Mouse (Mus musculus): ENCODE data around the gene Shisa5. TPM values are rescaled to one million over a fixed set of nuclear protein-coding genes. Genes with fewer than 3 reads are reported as not detected.

Shisa5 gene
- polyA plus RNA-seq, 1 experiment from 2014 or later: 87.1 TPM

DNA sequence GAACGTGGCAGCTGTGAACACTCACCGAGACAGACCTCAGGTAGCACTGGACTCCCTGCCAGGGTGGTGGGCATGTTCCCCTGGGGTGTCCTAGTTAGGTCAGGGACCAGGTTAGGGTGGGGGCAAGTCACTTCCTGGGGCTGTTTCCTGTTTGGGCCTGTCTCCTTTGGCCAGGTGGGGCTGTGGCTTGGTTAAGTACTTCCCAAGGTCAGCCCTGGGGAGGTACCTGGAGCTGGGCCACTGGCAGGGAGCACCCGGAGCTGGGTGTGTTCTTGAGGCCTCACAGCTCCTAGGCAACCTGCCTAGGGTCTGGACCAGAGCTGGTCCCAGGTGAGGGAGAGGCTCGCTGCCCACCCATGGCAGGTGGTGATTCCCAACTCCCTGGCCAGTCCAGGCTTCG is 9.4 kb upstream of the Shisa5 start:
- no peaks in the 10 kb centered on the region for H3K4me1 ChIP-seq
- H3K9ac ChIP-seq: no peak overlapping the region
- peaks cover 29% of the 10 kb centered on the region for H3K36me3 ChIP-seq
- no peaks in the 10 kb centered on the region for H3K9me3 ChIP-seq
- WGBS: 80% methylated on average over 5 of the region's 5 CpGs
- H3K4me2 ChIP-seq (replicated peaks): no peak overlapping the region
- ATAC-seq (ENCODE audit: low FRiP score, low read depth): no peak
- no peaks in the 10 kb centered on the region for H3K27me3 ChIP-seq
- H3K4me3 ChIP-seq: no peak overlapping the region
- H3K27ac ChIP-seq: no peak overlapping the region

DNA sequence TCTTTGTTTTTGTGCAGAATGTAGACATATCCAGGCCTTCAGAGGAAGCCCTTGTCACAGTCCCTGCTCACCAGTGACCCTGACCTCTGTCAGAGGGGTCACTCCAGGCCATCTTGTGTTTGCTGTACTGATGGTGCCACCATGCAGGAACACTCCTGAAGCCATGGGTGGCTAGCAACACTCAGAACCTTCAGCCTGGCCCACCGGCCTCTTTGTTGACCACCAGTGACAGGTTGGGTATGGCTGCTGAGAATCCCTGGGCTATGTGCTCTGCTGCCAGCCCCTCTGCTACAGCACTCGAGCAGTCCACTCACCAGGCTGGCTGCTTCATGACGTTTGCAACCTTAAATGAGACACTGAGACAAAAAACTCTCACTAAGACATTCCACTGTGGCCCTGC is 8.1 kb upstream of the Shisa5 start:
- peaks cover 23% of the 10 kb centered on the region for H3K36me3 ChIP-seq
- no peaks in the 10 kb centered on the region for H3K4me1 ChIP-seq
- no peaks in the 10 kb centered on the region for H3K9me3 ChIP-seq
- WGBS: 67% methylated on average over 3 of the region's 3 CpGs
- no peak overlapping the region for H3K4me2 ChIP-seq (replicated peaks)
- no peak overlapping the region for H3K9ac ChIP-seq
- H3K4me3 ChIP-seq: no peak overlapping the region
- no peak for ATAC-seq (ENCODE audit: low FRiP score, low read depth)
- H3K27me3 ChIP-seq: no peaks in the 10 kb centered on the region
- no peak overlapping the region for H3K27ac ChIP-seq

DNA sequence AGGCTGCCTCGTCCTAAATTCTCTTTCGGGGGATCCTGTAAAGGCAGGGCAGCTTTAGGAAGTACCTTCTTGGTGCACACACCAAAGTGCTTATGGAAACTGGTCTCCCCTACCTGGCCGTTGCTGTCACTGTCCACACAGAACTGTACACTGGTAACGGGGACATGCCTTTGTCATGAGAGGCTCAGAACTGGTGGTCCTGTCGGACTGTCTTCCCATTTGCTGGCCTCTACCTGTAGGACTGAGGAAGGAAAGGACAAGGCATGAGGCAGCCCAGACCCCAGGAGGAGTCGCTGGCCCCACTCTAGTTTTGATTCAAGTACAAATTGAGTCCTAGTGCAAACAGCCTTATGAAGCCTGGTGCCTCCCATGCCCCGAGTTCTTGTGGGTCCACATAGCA is 7.4 kb upstream of the Shisa5 start:
- no peak for ATAC-seq (ENCODE audit: low FRiP score, low read depth)
- Histone ChIP-seq H3K9me3 (no peaks in the 10 kb centered on the region), H3K36me3 (peaks cover 17% of the 10 kb centered on the region), H3K27me3 (no peaks in the 10 kb centered on the region), H3K4me1 (no peaks in the 10 kb centered on the region), H3K9ac (no peak overlapping the region), H3K4me2 (replicated peaks) (no peak overlapping the region), H3K4me3 (no peak overlapping the region), H3K27ac (no peak overlapping the region)
- WGBS: 92% methylated on average over 7 of the region's 7 CpGs

DNA sequence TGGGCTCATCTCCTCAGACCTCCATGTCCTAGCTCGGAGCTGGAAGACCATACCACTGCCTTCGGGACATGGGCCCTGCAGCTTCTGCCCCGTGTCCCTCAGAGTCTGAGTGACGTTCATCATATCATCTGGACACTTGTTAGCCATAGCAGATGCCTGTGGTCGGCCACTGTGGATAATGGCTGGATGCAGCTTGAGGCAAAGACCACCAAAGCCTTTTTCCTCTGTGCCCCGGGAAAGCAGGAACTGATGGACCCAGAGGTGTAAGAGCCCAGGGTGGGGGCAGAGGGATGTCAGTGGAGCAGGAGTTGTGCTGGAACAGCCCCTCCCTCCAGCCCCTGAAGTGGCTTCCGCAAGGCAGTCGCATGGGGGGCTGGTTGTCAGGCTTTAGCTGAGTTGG is 6.7 kb upstream of the Shisa5 start:
- no peak overlapping the region for H3K9ac ChIP-seq
- ATAC-seq (ENCODE audit: low FRiP score, low read depth): no peak
- no peak overlapping the region for H3K4me3 ChIP-seq
- peaks cover 14% of the 10 kb centered on the region for H3K36me3 ChIP-seq
- H3K27me3 ChIP-seq: no peaks in the 10 kb centered on the region
- no peak overlapping the region for H3K4me2 ChIP-seq (replicated peaks)
- no peaks in the 10 kb centered on the region for H3K9me3 ChIP-seq
- no peak overlapping the region for H3K27ac ChIP-seq
- 83% methylated on average over 8 of the region's 8 CpGs for WGBS
- no peaks in the 10 kb centered on the region for H3K4me1 ChIP-seq

DNA sequence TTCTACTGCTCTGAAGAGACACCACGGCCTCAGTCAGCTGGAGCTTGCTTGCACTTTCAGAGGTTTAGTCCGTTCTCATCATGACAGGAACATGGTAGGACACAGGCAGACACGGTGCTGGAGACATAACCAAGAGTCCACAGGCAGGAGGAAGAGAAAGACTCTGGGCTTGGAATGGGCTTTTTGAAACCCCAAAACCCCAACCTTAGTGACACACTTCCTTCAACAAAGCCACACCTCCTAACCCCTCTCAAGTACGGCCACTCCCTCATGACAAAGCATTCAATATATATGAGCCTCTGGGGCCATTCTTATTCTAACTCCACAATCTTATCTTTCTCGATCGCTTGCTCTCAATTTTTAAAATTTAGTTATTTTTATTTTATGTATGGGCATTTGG is 5.9 kb upstream of the Shisa5 start:
- no peak for ATAC-seq (ENCODE audit: low FRiP score, low read depth)
- no peak overlapping the region for H3K9ac ChIP-seq
- WGBS: 89% methylated on average over 6 of the region's 6 CpGs

DNA sequence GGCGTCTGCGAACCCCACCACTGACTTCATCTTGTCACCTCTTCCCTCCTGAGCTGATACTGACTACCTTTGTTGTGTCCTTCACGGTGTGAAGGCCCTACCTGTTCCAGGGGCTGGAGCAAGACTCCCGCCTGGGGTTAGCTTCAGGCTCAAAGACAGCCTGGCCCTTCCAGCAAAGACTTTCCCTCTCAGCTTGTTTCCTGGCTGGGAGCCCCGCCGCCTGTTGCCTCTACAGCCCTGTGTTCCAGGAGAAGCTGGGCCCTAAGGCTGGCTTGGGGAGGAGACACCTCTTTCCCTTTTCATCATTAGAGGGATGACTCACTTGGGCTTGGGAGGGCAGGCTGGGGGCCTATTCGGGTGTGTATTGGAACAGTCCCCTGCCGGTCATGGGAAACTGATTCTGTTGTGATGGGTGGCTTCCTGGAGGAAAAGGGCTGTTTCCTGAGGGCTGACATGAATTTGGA is 568 bp downstream of the Shisa5 start:
- 19% methylated on average over 8 of the region's 8 CpGs for WGBS
- Histone ChIP-seq H3K4me1 (peaks cover 31% of the 10 kb centered on the region), H3K36me3 (0 out of 2 replicates have a peak, but pooled peaks cover 2% of the 10 kb centered on the region), H3K27me3 (no peaks in the 10 kb centered on the region), H3K9me3 (no peaks in the 10 kb centered on the region), H3K27ac (peak overlapping the region; percentile 39), H3K4me3 (peak overlapping the region; percentile 63), H3K4me2 (replicated peaks) (peak overlapping the region; percentile 79), H3K9ac (peak overlapping the region; percentile 79)
- no peak for ATAC-seq (ENCODE audit: low FRiP score, low read depth)

More for the DNA sequence above, 5.9 kb upstream of the Shisa5 start:
- H3K36me3 ChIP-seq: peaks cover 12% of the 10 kb centered on the region
- no peak overlapping the region for H3K4me3 ChIP-seq
- H3K27ac ChIP-seq: no peak overlapping the region
- H3K27me3 ChIP-seq: no peaks in the 10 kb centered on the region
- no peak overlapping the region for H3K4me2 ChIP-seq (replicated peaks)
- no peaks in the 10 kb centered on the region for H3K4me1 ChIP-seq
- H3K9me3 ChIP-seq: no peaks in the 10 kb centered on the region

DNA sequence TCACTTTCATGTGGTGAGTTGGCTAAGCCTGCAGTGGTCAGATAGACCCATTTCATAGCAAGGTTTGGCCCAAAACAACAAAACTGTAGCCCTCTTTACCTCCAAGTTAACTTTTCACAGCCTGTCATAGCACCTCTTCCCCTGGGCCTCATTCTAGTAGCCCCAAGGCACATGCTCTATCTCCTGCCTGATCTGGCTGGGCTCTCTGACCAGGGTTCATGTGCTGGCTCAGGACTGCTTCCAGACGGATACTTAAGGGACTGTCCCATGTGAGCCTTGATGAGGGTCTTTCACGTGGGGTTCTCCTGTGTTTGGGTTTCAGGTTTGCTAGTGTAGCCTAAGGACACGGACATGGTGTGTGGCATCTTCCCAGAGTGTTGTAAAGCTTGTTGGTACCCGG is 1.3 kb downstream of the Shisa5 start:
- Histone ChIP-seq H3K4me1 (peaks cover 31% of the 10 kb centered on the region), H3K9ac (no peak overlapping the region), H3K27me3 (no peaks in the 10 kb centered on the region), H3K4me3 (peak overlapping the region; percentile 63), H3K4me2 (replicated peaks) (peak overlapping the region; percentile 79), H3K9me3 (no peaks in the 10 kb centered on the region), H3K36me3 (peaks cover 2% of the 10 kb centered on the region; the same call in 1 of the 2 replicates), H3K27ac (no peak overlapping the region)
- 76% methylated on average over 4 of the region's 4 CpGs for WGBS
- ATAC-seq (ENCODE audit: low FRiP score, low read depth): no peak

DNA sequence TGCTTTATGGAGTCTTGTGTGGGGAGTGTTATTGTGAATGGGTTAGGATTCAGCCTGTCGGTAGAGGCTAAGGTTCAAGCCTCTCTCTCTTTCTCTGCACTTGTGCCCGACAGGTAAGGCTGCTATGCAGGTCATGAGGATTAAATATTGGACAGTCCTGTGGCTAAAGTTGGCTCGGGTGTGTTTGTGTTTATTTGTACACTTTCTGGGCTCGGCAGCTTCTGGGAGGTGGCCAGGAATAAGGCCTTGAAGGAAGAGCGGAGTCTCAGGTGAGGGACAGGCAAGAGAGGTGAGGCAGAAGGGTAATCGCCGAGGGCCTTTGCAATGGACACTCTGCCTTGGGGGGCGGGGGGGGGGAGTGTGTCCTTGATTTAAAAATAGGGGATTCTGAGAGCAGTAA is 1.9 kb downstream of the Shisa5 start:
- Histone ChIP-seq H3K4me1 (peaks cover 31% of the 10 kb centered on the region), H3K27me3 (no peaks in the 10 kb centered on the region), H3K9me3 (no peaks in the 10 kb centered on the region), H3K4me3 (no peak overlapping the region), H3K36me3 (peaks cover 2% of the 10 kb centered on the region; the same call in 1 of the 2 replicates), H3K4me2 (replicated peaks) (peak overlapping the region; percentile 27; the same call in 1 of the 2 replicates), H3K27ac (no peak overlapping the region), H3K9ac (peak overlapping the region; percentile 50; the same call in 1 of the 2 replicates)
- no peak for ATAC-seq (ENCODE audit: low FRiP score, low read depth)
- 87% methylated on average over 8 of the region's 8 CpGs for WGBS

DNA sequence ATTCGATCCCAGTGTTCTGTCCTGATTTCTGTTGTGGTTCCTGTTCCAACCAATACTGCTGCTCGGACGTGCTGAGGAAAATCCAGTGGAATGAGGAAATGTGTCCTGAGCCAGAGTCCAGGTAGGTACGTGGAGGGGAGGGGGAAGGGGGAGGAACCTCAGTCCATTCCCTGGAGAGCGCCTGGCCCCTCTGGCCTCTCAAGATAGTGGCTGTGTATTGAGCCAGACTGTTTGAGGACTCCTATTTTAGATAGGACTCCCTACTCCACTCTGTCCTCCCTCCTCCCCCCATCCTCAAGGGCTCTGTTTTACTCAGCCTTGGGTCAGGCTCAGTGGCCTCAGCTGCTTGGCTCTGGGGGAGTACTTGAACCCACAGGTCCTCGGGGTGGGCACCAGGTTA is 2.5 kb downstream of the Shisa5 start:
- Histone ChIP-seq H3K27ac (no peak overlapping the region), H3K4me2 (replicated peaks) (peak overlapping the region; percentile 27; the same call in 1 of the 2 replicates), H3K4me3 (no peak overlapping the region), H3K9me3 (no peaks in the 10 kb centered on the region), H3K9ac (peak overlapping the region; percentile 50; the same call in 1 of the 2 replicates), H3K27me3 (no peaks in the 10 kb centered on the region), H3K36me3 (peaks cover 2% of the 10 kb centered on the region; the same call in 1 of the 2 replicates), H3K4me1 (peaks cover 31% of the 10 kb centered on the region)
- ATAC-seq (ENCODE audit: low FRiP score, low read depth): no peak
- WGBS: 78% methylated on average over 6 of the region's 6 CpGs

DNA sequence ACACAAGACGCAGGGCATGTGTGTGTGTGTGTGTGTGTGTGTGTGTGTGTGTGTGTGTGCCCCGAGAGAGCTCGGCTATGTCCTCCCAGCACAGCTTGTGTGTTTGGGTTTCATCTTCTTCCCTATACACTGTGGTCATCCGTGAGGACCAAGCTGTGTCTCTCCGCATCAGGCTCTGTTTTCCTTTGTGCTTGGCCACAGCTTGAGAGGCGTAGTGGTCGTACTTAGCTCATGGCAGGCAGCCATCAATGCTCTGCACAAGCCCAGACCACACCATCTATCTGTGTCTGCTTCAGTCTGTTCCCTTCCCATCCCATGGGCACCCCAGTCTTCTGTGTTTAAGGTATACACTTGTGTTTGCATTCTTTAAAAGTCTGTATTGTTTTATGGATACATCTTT is 3.0 kb downstream of the Shisa5 start:
- H3K36me3 ChIP-seq: peaks cover 2% of the 10 kb centered on the region
- 82% methylated on average over 7 of the region's 7 CpGs for WGBS
- H3K27me3 ChIP-seq: no peaks in the 10 kb centered on the region

DNA sequence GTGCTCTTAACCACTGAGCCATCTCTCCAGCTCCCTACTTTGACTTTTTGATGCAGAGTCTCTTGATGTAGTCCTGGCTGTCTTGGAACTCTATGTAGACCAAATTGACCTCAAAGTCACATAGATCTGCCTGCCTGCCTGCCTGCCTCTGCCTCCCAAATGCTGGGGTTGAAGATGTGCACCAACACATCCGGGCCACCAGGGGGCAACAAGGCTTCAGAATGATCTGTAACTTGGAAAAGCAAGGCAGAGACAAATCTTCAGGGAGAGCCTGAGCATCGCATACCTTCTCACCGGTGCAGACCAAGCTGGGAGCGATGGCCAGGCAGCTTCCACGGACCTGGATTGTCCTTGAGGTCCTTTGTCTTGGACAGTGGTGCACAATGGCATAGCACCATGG is 7.9 kb downstream of the Shisa5 start:
- no peak overlapping the region for H3K4me3 ChIP-seq
- H3K27ac ChIP-seq: no peak overlapping the region
- H3K4me2 ChIP-seq (replicated peaks): no peak overlapping the region
- no peak overlapping the region for H3K9ac ChIP-seq
- H3K4me1 ChIP-seq: no peaks in the 10 kb centered on the region
- no peak for ATAC-seq (ENCODE audit: low FRiP score, low read depth)
- H3K36me3 ChIP-seq: peaks cover 26% of the 10 kb centered on the region
- no peaks in the 10 kb centered on the region for H3K27me3 ChIP-seq
- WGBS: 42% methylated on average over 5 of the region's 5 CpGs
- no peaks in the 10 kb centered on the region for H3K9me3 ChIP-seq

More for the DNA sequence above, 3.0 kb downstream of the Shisa5 start:
- H3K4me1 ChIP-seq: peaks cover 31% of the 10 kb centered on the region
- no peak for ATAC-seq (ENCODE audit: low FRiP score, low read depth)
- no peak overlapping the region for H3K9ac ChIP-seq
- no peaks in the 10 kb centered on the region for H3K9me3 ChIP-seq
- H3K4me2 ChIP-seq (replicated peaks): peak overlapping the region; percentile 27; the same call in 1 of the 2 replicates
- H3K27ac ChIP-seq: no peak overlapping the region
- no peak overlapping the region for H3K4me3 ChIP-seq

DNA sequence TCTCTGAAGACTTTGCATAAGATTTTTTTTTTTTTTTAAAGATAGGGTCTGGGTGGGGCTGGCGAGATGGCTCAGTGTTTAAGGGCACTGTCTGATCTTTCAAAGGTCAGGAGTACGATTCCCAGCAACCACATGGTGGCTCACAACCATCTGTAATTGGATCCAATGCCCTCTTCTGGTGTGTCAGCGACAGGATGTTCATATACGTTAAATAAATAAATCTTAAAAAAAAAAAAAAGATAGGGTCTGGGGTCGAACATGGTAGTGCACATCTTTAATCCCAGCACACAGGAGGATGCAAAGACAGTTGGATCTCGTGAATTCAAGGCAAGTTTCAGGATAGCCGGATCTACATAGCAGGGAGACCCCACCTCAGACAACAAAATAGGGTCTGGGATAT is 11.0 kb downstream of the Shisa5 start:
- Histone ChIP-seq H3K27me3 (no peaks in the 10 kb centered on the region), H3K4me3 (no peak overlapping the region), H3K4me1 (peaks cover 1% of the 10 kb centered on the region; the same call in 1 of the 2 replicates), H3K36me3 (peaks cover 40% of the 10 kb centered on the region), H3K27ac (no peak overlapping the region), H3K9ac (no peak overlapping the region), H3K9me3 (no peaks in the 10 kb centered on the region), H3K4me2 (replicated peaks) (no peak overlapping the region)
- WGBS: 82% methylated on average over 7 of the region's 7 CpGs
- ATAC-seq (ENCODE audit: low FRiP score, low read depth): no peak

DNA sequence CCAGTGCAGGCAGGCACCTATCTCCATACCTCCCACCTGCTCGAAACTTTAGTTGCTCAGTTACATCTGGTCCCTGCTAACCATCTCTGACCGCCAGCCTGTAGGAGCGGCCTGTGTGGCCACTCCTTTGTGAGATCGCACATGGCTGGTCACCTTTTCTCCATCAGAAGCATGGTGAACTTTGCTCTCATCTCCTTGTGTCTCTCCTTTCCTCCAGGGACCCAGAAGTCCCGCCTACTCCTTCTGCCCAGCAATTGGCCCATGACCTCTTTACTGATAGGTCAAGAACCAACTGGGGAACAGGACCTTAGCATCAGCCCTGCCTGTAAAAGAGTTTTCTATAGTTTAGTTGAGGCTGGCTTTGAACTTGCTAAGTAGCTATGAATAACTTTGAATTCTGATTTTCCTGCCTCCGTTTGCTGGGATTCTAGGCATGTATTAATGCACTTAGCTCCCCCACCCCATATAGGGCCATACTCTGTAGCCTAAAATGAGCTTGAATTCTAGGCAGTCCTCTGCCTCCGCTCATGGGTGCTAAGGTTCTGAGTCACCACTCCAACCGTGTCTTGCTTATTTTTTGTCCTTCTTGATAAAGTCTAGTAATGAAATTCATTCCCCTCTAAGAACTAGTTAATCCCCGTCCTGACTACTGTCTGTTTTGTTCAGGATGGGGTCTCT is 11.8 kb downstream of the Shisa5 start:
- Histone ChIP-seq H3K27me3 (no peaks in the 10 kb centered on the region), H3K36me3 (peaks cover 40% of the 10 kb centered on the region), H3K27ac (no peak overlapping the region), H3K9me3 (no peaks in the 10 kb centered on the region), H3K4me1 (peaks cover 6% of the 10 kb centered on the region), H3K4me2 (replicated peaks) (no peak overlapping the region), H3K4me3 (no peak overlapping the region), H3K9ac (no peak overlapping the region)
- 81% methylated on average over 9 of the region's 9 CpGs for WGBS
- ATAC-seq (ENCODE audit: low FRiP score, low read depth): no peak

Measured in limb, embryonic 13.5 days (tissue).